Mouse (Mus musculus) lung, postnatal 0 days (tissue): Measurements from ENCODE around the gene Igsf3.

Source experiments
- CTCF ChIP-seq: IDR thresholded peaks from 2 replicates; pipeline ENCODE4 v1.5.1; 2016; ENCODE audit warnings: antibody characterized with exemption, mild to moderate bottlenecking
- EP300 ChIP-seq: IDR thresholded peaks from 2 replicates; pipeline ENCODE4 v1.6.1; 2016; ENCODE audit warnings: antibody characterized with exemption, mild to moderate bottlenecking, control low read depth

DNA sequence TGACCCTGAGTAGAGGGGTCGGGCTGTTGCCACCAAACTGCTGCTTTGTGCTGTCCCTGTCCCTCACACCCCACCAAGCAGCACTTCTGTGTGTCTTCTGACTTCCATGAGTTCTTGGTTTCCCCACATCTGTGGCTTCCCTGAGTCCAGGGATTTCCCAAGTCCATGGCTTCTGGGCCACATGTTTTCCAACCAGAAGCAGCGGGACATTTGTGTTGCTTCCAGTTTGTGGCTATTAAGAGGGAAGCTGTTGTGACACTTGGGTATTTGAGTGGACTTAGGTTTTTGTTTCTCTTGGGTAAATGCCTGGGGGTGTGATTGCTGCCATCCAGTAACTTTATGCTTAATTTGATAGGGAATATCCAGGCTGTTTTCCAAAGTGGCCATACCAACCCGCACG, 20.5 kb downstream of the Igsf3 start:
- TF ChIP-seq CTCF (no peak), EP300 (no peak)
